Mouse (Mus musculus) heart, embryonic 16.5 days (tissue): ENCODE data around the gene Rhof. TPM values are rescaled to one million over a fixed set of nuclear protein-coding genes. Genes with fewer than 3 reads are reported as not detected.
"Not testable (repeated sequence)": the region's sequence is repeated elsewhere in the genome, so short reads cannot be mapped to it uniquely, and the experiment has no call there.

Experiments used
- ATAC-seq: fragments of 200-750 bp; cut with Nextera tagmentation; replicated peaks from 2 replicates; pipeline ENCODE4 v1.8.0; 2017; ENCODE audit warnings: moderate number of reproducible peaks; ENCODE audit not compliant: insufficient read depth, low FRiP score; ENCODE audit errors: extremely low read depth
- H3K27ac ChIP-seq: fragments of 300-500 bp; sonication (generic); 2 replicates; pipeline ENCODE4 v1.5.1; 2014; ENCODE audit warnings: mild to moderate bottlenecking, low read length, control low read depth, moderate library complexity
- H3K27me3 ChIP-seq: fragments of 300-500 bp; sonication (generic); 2 replicates; pipeline ENCODE4 v1.6.1; 2014; ENCODE audit warnings: low read length, mixed read lengths; ENCODE audit not compliant: control insufficient read depth, insufficient read depth
- H3K36me3 ChIP-seq: fragments of 300-500 bp; sonication (generic); 2 replicates; pipeline ENCODE4 v1.6.1; 2014; ENCODE audit not compliant: control insufficient read depth, insufficient read depth
- H3K4me1 ChIP-seq: fragments of 300-500 bp; sonication (generic); 2 replicates; pipeline ENCODE4 v1.6.1; 2014; ENCODE audit warnings: low read length, mixed read lengths; ENCODE audit not compliant: control insufficient read depth, insufficient read depth
- H3K4me2 ChIP-seq: fragments of 300-500 bp; sonication (generic); 2 replicates; pipeline ENCODE4 v1.6.1; 2014; ENCODE audit warnings: low read depth, mild to moderate bottlenecking, control low read depth, low read length
- H3K4me3 ChIP-seq: fragments of 300-500 bp; sonication (generic); 2 replicates; pipeline ENCODE4 v1.5.1; 2014; ENCODE audit warnings: mild to moderate bottlenecking, control low read depth, low read length
- H3K9ac ChIP-seq: fragments of 300-500 bp; sonication (generic); 2 replicates; pipeline ENCODE4 v1.6.1; 2014; ENCODE audit warnings: low read length, control low read depth
- H3K9me3 ChIP-seq: fragments of 300-500 bp; sonication (generic); replicated peaks from 2 replicates; pipeline ENCODE4 v1.6.1; 2016; ENCODE audit warnings: low read length; ENCODE audit not compliant: control insufficient read depth
- WGBS: fragments of 180-500 bp; shearing (Covaris S2); extraction: QIAGEN DNeasy Blood & Tissue Kit; methylation state at CpG from one replicate; pipeline ENCODE4 v1.1.7; 2014; 5-methylcytosine and 5-hydroxymethylcytosine counted together
- polyA plus RNA-seq: library from polyadenylated mRNA; unstranded; fragments of >200 nt; fragmentation: Nextera tagmentation; extraction: Ambion mirVana; gene quantifications from 2 replicates; pipeline ENCODE4 v1.2.1, GENCODE M21; 2015

Gene Rhof
- polyA plus RNA-seq, 1 experiment from 2014 or later: 2.4 TPM

- 5% methylated on average over 43 of the region's 45 CpGs for WGBS
- peak; percentile 93 for ATAC-seq
- H3K4me2 ChIP-seq: peak overlapping the region; percentile 100
- H3K4me1 ChIP-seq: peaks cover 17% of the 10 kb centered on the region
- H3K27ac ChIP-seq: peak overlapping the region; percentile 85
- H3K27me3 ChIP-seq: no peaks in the 10 kb centered on the region
- H3K36me3 ChIP-seq: no peaks in the 10 kb centered on the region
- H3K9me3 ChIP-seq: peaks cover 3% of the 10 kb centered on the region; the same call in 1 of the 2 replicates
- H3K9ac ChIP-seq: peak overlapping the region; percentile 90
- peak overlapping the region; percentile 95 for H3K4me3 ChIP-seq
Measured at GRCm38 (mm10) chr5:123075576-123076418, 56.7 kb downstream of the Rhof start.

GRCm38 (mm10) chr5:123068714-123069113, 63.8 kb downstream of the Rhof start:
- Histone ChIP-seq H3K4me1 (peaks cover 7% of the 10 kb centered on the region), H3K4me3 (no peak overlapping the region), H3K9me3 (no peaks in the 10 kb centered on the region), H3K36me3 (no peaks in the 10 kb centered on the region), H3K27me3 (no peaks in the 10 kb centered on the region), H3K4me2 (no peak overlapping the region), H3K27ac (no peak overlapping the region), H3K9ac (no peak overlapping the region)
- 83% methylated on average over 2 of the region's 2 CpGs for WGBS
- ATAC-seq: no peak

GRCm38 (mm10) chr5:123068115-123068514, 64.4 kb downstream of the Rhof start, which contains the start of gene Tmem120b:
Gene Tmem120b (plus strand): TSS chr5:123068415.
- Histone ChIP-seq H3K27me3 (no peaks in the 10 kb centered on the region), H3K27ac (peak within 1 kb of the TSS; percentile 91), H3K4me2 (peak within 1 kb of the TSS; percentile 32), H3K36me3 (no peaks in the 10 kb centered on the region), H3K9ac (0 out of 2 replicates have a peak within 1 kb of the TSS, but pooled peaks have one; percentile 25), H3K9me3 (no peaks in the 10 kb centered on the region), H3K4me3 (no peak within 1 kb of the TSS), H3K4me1 (peaks cover 7% of the 10 kb centered on the region)
- no peak for ATAC-seq
- WGBS: 83% methylated on average over 12 of the region's 12 CpGs

GRCm38 (mm10) chr5:123067395-123067995, 65.0 kb downstream of the Rhof start:
- Histone ChIP-seq H3K9ac (0 out of 2 replicates have a peak overlapping the region, but pooled peaks have one; percentile 25), H3K4me1 (peaks cover 7% of the 10 kb centered on the region), H3K27ac (peak overlapping the region; percentile 91), H3K4me2 (peak overlapping the region; percentile 32), H3K9me3 (no peaks in the 10 kb centered on the region), H3K36me3 (no peaks in the 10 kb centered on the region), H3K27me3 (no peaks in the 10 kb centered on the region), H3K4me3 (no peak overlapping the region)
- 6% methylated on average over 6 of the region's 6 CpGs for WGBS
- peak; percentile 86 for ATAC-seq

- 29% methylated on average over 6 of the region's 6 CpGs for WGBS
- no peak for ATAC-seq
- no peak overlapping the region for H3K4me2 ChIP-seq
- no peaks in the 10 kb centered on the region for H3K27me3 ChIP-seq
- H3K9ac ChIP-seq: no peak overlapping the region
- peaks cover 15% of the 10 kb centered on the region for H3K4me1 ChIP-seq
- no peak overlapping the region for H3K4me3 ChIP-seq
- H3K9me3 ChIP-seq: no peaks in the 10 kb centered on the region
- no peaks in the 10 kb centered on the region for H3K36me3 ChIP-seq
- no peak overlapping the region for H3K27ac ChIP-seq
Measured at GRCm38 (mm10) chr5:123064207-123064606, 68.3 kb downstream of the Rhof start.

- Histone ChIP-seq H3K9me3 (no peaks in the 10 kb centered on the region), H3K4me3 (no peak overlapping the region), H3K4me2 (no peak overlapping the region), H3K36me3 (no peaks in the 10 kb centered on the region), H3K27ac (no peak overlapping the region), H3K4me1 (peaks cover 22% of the 10 kb centered on the region), H3K27me3 (no peaks in the 10 kb centered on the region), H3K9ac (no peak overlapping the region)
- 80% methylated on average over 3 of the region's 3 CpGs for WGBS
- no peak for ATAC-seq
Measured at GRCm38 (mm10) chr5:123063141-123063540, 69.4 kb downstream of the Rhof start.

GRCm38 (mm10) chr5:123061402-123061749, 71.1 kb downstream of the Rhof start:
- H3K4me3 ChIP-seq, ATAC-seq, H3K9me3 ChIP-seq, H3K27me3 ChIP-seq, H3K4me2 ChIP-seq, H3K27ac ChIP-seq, H3K36me3 ChIP-seq, H3K9ac ChIP-seq: not testable (repeated sequence)
- WGBS: 85% methylated on average over 4 of the region's 6 CpGs
- H3K4me1 ChIP-seq: peaks cover 15% of the 10 kb centered on the region

GRCm38 (mm10) chr5:123060706-123061401, 71.6 kb downstream of the Rhof start:
- Histone ChIP-seq H3K4me3 (peak overlapping the region; percentile 29), H3K36me3 (no peaks in the 10 kb centered on the region), H3K4me2 (peak overlapping the region; percentile 60), H3K27ac (peak overlapping the region; percentile 91), H3K9me3 (no peaks in the 10 kb centered on the region), H3K4me1 (peaks cover 15% of the 10 kb centered on the region), H3K27me3 (no peaks in the 10 kb centered on the region), H3K9ac (peak overlapping the region; percentile 63)
- ATAC-seq: no peak
- WGBS: 53% methylated on average over 9 of the region's 9 CpGs
